Mouse (Mus musculus) B cell, adult 2 months (primary cell): ENCODE results near the gene Stox2.
"Not testable (repeated sequence)": the region's sequence is repeated elsewhere in the genome, so short reads cannot be mapped to it uniquely, and the experiment has no call there.

Experiments used
- DNase-seq, 2 experiments: peaks; one replicate each; pipeline ENCODE4 v3.0.0; 2022

Gene Stox2

DNA sequence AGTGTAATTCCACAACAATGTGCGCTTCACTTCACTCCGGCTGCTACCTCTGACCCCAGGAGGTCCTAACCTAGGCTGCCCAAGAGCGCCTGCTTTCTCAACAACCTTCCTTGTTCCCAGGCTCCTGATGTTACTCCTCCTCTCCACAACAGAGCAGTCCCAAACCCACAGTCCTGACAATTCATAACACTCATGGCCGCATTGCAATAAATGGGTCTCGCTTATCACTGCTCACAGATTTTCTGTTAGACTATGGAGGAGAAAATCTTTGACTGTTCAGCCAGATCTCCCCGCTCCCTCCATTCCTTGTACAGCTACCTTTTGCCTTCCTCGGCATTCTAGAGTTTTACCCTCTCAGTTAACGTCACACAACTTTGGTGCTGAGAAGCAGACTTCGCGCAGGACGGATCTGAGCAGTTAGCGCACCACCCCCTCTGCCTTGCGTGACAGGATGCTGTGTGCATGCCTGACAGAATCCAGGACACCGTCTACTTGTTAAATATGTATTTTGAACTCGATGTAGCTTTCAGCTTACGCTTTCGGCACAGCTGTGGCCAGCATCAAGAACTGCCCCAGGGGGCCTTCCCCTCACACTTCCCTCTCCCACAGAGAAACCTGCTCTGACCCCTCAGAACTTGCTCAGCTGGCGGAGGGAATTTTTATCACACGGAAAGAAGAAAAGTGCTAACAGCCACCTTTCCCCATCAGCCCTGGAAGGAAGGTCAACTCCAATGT lies at the start of gene Stox2:
Stox2 (minus strand) TSS at position 51 of the 735 bp plus-strand sequence.
- no peak for DNase-seq

DNA sequence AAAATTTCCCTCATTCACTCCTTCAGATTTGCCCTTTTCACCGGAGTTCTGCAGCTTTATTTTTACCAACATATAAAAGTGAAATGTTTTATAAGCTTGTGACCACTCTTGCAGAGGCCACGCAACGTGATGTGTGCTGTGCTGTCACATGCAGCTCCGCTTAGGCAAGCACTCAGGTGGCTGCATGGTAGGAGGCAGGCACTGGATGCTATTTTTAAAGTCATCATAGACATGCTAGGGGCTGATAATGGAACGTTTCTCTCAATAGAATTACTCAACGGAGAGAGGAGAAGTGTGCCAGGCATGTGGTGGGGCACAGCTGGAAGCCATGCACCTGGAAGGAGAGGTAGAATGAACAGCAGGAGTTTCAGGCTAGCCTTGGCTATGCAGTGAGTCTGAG lies 49.3 kb upstream of the Stox2 start:
- no peak for DNase-seq

GRCm38 (mm10) chr8:47494602-47495153 lies 48.5 kb upstream of the Stox2 start:
- DNase-seq, result no peak

DNA sequence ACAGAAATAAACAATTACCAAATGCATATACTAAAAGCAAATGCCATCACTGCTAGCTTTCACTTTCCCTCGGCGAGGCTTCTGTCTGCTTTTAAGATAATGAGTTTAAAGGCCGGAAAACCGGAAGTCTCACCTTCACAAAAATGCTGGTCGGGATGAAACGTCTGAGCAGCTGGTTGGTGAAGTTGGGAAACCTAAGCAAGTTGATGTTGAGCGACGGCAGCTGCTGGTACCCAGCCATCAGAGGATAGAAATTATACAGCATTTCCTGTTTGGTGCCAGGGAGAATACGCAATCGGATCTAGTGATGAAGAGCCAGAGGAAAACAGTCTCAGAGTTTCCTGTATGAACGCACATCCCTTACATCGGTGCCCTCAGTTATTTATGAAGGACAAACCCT lies 46.9 kb upstream of the Stox2 start:
- DNase-seq, result no peak

DNA sequence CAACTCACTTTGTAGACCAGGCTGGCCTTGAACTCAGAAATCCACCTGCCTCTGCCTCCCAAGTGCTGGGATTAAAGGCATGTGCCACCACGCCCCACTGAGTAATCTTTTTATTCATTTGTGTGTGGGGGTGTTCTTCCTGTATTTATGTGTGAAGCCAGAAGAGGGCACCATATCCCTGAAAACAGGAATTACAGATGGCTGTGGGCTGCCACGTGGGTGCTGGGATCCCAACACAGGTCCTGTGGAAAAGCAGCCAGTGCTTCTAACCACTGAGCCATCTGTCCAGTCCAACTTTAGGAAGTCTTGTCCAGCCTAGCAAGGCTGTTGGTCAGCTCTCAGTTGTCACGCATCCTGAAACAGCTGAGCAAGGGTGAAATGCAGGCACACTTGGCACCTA lies 41.1 kb upstream of the Stox2 start:
- no peak for DNase-seq

DNA sequence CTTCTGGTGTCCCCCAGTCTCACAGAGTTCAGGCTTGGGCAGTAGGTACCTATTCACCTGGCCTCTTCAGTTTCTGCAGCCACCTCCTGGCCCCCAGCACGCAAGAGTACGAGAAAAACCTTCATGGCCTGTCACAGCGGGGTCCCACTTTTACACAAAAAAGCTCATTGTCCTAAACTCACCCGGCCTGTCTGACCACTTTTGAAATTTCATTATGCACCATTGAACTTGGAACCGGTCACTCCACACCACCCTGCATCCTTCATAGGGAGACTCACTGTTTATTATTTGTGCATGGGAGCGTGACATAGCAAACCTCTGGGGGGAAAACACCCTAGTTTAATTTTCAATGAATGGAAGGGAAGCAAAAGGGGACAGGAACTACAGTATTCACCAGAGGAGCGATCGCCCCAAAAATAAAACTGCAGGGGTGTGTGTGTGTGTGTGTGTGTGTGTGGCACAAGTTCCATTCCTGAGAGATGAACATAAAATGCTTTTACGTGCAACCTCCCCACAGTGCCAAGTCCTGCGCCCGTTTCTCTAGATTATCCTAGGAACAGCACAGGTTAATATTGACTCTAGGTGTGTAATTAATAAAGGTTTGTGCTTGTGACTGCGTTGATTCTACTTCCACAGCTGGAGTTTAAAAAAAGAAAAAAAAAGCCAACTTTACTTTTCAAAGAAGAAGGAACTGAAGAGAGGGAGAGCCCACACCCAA lies 36.4 kb upstream of the Stox2 start:
- DNase-seq, result no peak

DNA sequence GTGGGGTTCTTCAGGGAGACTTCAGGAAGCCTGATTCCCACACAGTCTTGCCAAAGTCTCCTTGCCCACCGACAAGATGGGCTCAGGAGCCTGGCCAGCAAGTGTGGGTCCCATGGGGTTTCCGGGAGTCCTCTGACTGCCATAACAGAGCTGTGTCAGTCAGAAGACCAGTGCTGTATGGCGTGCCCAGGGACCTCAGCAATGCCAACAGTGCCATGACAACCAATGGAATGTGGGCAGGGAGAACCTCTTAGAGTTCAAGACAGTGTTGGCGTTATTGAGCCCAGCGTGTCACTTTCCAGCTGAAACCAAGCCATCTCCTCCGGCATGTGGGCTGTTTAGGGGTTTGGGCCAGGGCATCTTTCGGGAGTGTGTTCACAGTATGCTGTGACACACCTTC lies 33.9 kb upstream of the Stox2 start:
- no peak for DNase-seq

DNA sequence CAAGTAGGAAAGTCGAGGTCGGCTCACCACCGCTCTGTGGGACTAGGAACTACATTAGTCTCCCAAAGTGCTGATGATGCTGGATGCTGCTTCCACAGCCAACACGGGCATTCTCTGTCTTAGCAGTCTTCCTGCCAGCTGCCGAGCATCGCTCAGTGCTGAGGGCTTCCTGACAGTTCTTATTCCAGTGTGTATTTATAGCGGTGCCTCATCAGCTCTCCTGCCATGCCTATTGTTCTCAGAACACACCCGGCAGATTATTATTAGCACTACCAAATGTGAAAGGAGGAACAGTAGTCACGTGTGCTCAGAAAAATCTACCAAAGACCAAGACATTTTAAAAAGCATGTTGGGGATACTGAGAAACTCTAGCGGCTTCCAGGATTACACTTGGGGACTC lies 15.5 kb upstream of the Stox2 start:
- no peak for DNase-seq

- DNase-seq, result no peak
Observed at GRCm38 (mm10) chr8:47459216-47459749, 13.1 kb upstream of the Stox2 start.

DNA sequence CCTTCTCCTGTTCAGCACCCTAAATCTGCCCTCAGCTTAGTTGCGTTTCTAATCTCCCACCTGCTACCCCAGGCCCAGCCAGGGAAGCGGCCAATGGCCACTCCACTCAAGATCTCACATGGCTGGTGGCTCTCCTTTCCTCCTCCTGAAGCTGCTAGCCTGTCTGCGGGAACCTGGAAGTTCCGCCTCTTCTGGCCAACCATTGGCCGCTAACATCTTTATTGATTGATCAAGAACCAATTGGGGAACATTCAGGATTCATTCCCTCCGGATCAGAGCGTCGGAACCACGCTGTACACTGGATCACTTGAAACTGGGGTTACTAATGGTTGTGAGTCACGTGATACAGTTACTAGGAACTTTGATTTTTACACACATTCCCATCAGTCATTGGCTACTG lies 12.4 kb upstream of the Stox2 start:
- DNase-seq, result no peak

DNA sequence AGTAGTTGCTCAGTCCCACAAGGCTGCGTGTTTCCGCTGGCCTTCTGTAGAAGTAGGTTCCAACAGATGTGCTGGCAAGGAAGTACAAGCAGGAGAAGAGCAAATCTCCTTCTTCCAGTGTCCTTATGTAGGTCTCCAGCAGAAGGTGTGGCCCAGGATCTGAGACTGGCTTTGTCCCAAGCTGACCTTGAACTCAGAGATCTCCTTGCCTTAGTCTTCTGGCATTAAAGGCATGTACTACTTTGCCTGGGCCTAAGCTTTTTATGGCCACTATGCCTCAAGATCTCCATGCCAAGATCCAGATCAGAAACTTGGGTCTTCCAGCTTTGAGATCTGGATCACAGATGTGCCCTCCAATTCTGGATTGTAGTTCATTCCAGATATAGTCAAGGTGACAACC lies 3.0 kb upstream of the Stox2 start:
- DNase-seq, result not testable (repeated sequence)

DNA sequence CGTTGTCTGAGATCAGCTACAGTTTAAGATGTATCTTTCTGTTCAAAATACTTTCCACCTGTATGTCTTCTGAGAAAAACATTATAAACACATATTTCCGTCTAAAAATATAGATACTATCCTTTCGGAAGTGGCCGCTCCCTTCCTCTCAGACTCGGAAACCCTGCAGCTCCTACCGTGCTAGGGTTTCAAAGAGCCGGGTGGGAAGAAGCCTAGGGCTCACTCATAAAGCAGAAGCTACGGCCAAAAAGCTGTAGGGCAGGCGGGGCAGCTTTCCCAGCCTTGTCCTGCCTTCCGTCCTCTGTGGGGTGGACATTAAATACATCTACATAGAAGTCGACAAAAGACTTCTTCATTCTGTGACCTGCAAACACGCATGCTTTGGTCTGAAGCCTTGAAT lies 6.9 kb downstream of the Stox2 start:
- no peak for DNase-seq

DNA sequence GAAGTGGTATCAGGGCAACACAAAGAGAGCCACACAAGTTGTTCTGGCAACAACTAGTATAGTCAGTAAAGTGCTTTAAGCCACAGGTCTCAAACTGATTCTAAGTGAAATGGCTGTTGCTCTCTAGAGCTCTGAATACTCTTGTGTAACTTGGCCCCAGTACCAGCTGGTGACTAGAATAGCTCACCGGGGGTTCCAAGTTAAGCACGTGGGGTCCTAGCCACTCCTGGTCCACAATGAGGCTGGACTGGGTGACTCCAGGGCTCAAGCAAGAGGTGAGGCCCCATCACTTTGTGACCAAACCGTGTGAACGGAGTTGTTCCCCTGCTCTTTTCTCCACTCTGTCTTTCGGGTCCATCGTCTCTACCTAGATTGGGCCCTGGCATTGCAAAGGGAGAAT lies 8.2 kb downstream of the Stox2 start:
- no peak for DNase-seq

GRCm38 (mm10) chr8:47435861-47436260 lies 10.3 kb downstream of the Stox2 start:
- no peak for DNase-seq

GRCm38 (mm10) chr8:47435412-47435811 lies 10.8 kb downstream of the Stox2 start:
- no peak for DNase-seq

DNA sequence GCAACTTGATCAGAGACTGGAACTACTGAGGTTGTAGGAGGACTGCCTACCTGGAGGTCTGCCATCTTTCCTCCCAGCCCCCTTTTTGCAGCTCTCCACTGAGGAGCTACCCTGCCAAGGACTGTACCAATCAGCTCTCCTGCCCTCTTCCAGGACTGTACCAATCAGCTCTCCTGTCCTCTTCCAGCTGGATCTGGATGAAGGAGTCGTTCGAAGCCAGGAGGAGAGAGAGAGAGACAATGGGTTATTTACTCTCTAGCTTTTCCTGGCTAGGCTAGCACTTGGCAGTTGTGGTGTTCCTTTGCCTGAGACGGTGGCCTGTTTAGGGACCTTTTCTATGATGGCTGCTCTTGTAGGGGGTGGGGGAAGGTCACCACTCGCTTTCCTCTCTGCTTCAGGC lies 14.9 kb downstream of the Stox2 start:
- no peak for DNase-seq

GRCm38 (mm10) chr8:47414258-47414525 lies 32.0 kb downstream of the Stox2 start:
- not testable (repeated sequence) for DNase-seq

DNA sequence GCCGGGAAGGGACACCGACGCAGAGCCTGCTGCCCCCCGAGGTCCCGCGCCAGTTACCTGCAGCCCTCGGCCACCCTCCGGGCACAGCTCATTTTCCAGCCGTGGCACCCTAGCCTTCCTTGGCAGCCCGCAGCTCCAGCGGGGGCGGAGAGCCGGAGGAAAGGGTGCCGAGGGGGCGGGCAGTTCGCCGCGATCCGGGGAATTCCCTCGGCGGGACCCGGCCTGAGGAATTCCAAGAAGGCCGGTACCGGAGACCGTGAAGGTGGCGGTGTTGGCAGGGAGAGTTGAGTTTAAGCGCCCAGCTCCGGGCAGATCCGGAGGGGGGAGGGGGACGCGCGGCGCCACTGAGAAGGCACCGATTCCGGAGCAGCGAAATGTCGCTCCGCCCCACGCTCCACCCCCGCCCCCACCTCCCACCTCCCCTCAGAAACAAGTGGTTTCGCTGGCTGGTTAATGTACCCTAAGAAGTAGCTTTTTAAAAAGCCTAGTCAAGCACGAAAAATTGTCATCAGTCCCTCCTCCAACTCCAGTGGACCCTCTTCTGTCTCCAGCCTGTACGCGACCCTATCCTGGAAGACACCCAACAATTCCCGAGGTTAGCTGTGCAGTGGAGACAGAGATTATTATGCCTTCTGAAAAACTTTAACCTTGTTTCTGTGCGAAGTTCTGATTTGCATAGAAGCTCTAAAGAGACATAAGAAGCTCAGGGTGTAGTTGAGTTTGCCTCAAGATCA lies 32.5 kb downstream of the Stox2 start:
- DNase-seq, result peak; percentile 2 to 4

- DNase-seq, result peak in 1 of 2 experiments; percentile 2
Observed at GRCm38 (mm10) chr8:47412696-47413523, 33.3 kb downstream of the Stox2 start.

- DNase-seq, result peak in 1 of 2 experiments; percentile 4
Observed at GRCm38 (mm10) chr8:47411994-47412695, 34.0 kb downstream of the Stox2 start.

DNA sequence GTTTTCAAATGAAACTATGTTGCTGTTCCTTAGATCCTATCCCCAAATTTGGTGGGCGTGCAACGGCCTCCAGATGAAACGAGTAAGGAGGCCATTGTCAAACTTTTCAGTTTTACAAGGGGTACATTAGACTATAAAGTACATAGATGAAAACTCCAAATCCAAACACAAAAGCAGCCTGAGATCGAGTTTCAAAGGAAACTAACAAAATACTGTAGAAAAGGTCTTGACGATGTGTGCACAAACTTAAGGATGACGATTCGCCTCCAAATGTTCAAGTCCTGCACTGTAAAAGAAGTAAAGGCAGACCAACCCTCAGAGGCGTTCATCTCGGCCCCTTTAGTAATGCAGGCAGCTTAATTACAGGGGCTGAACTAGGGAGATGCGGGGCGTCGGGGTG lies 34.8 kb downstream of the Stox2 start:
- DNase-seq, result no peak

DNA sequence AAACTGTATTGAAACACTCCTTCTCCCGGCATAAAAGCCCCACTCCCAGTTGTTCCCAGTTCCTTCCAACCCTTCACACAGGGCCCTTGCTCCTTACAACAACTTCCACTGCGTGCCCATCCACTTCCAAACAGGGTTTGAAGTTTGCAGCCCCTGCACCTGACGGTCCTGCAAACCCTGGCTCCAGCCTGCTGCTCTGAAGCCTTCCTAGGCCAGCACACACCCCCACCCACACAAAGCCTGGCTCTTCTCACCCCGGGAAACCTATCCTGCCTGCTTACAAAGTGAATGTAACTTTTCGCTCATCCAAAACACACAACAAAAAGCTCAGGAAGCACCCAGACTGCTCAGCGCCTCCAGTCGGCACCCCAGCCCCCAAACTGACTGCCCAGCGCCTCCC lies 37.1 kb downstream of the Stox2 start:
- no peak for DNase-seq
